Mouse (Mus musculus) midbrain, embryonic 15.5 days (tissue): ENCODE data around the gene Cstf3. TPM values are rescaled to one million over a fixed set of nuclear protein-coding genes. Genes with fewer than 3 reads are reported as not detected.
A peak's percentile ranks its signal among the peaks of the same experiment; 100 is the strongest.

Experiments
- ATAC-seq: fragments of 200-750 bp; cut with Nextera tagmentation; replicated peaks from 2 replicates; pipeline ENCODE4 v1.8.0; 2017; ENCODE audit warnings: moderate TSS enrichment
- H3K27ac ChIP-seq: fragments of 300-500 bp; sonication (generic); 2 replicates; pipeline ENCODE4 v1.5.1; 2015; ENCODE audit warnings: mild to moderate bottlenecking, inconsistent platforms
- H3K27me3 ChIP-seq: fragments of 300-500 bp; sonication (generic); replicated peaks from 2 replicates; pipeline ENCODE4 v1.6.1; 2015; ENCODE audit warnings: inconsistent platforms
- H3K36me3 ChIP-seq: fragments of 300-500 bp; sonication (generic); replicated peaks from 2 replicates; pipeline ENCODE4 v1.6.1; 2015; ENCODE audit warnings: inconsistent platforms
- H3K4me1 ChIP-seq: fragments of 300-500 bp; sonication (generic); 2 replicates; pipeline ENCODE4 v1.6.1; 2015; ENCODE audit warnings: inconsistent platforms
- H3K4me2 ChIP-seq: fragments of 300-500 bp; sonication (generic); 2 replicates; pipeline ENCODE4 v1.6.1; 2015; ENCODE audit warnings: inconsistent platforms, mild to moderate bottlenecking, moderate library complexity
- H3K4me3 ChIP-seq: fragments of 300-500 bp; sonication (generic); 2 replicates; pipeline ENCODE4 v1.5.1; 2015; ENCODE audit warnings: mild to moderate bottlenecking, inconsistent platforms
- H3K9ac ChIP-seq: fragments of 300-500 bp; sonication (generic); 2 replicates; pipeline ENCODE4 v1.6.1; 2015; ENCODE audit warnings: mild to moderate bottlenecking, inconsistent platforms
- H3K9me3 ChIP-seq: fragments of 300-500 bp; sonication (generic); 2 replicates; pipeline ENCODE4 v1.6.1; 2016; ENCODE audit warnings: inconsistent platforms
- WGBS: fragments of 180-500 bp; shearing (Covaris S2); methylation state at CpG from one replicate; pipeline ENCODE4 v1.1.7; 2015; ENCODE audit warnings: mixed read lengths; 5-methylcytosine and 5-hydroxymethylcytosine counted together
- polyA plus RNA-seq: library from polyadenylated mRNA; unstranded; fragments of >200 nt; fragmentation: Nextera tagmentation; extraction: Ambion mirVana; gene quantifications from 2 replicates; pipeline ENCODE4 v1.2.1, GENCODE M21; 2015

The Cstf3 gene
- polyA plus RNA-seq, 1 experiment from 2014 or later, result 98.0 TPM

GRCm38 (mm10) chr2:104615985-104616711, 25.8 kb downstream of the Cstf3 start:
- Histone ChIP-seq H3K4me3 (no peak overlapping the region), H3K27me3 (no peaks in the 10 kb centered on the region), H3K9me3 (no peaks in the 10 kb centered on the region), H3K9ac (no peak overlapping the region), H3K27ac (no peak overlapping the region), H3K4me1 (no peaks in the 10 kb centered on the region), H3K36me3 (no peaks in the 10 kb centered on the region), H3K4me2 (no peak overlapping the region)
- WGBS, result 97% methylated on average over 4 of the region's 4 CpGs
- ATAC-seq, result no peak

DNA sequence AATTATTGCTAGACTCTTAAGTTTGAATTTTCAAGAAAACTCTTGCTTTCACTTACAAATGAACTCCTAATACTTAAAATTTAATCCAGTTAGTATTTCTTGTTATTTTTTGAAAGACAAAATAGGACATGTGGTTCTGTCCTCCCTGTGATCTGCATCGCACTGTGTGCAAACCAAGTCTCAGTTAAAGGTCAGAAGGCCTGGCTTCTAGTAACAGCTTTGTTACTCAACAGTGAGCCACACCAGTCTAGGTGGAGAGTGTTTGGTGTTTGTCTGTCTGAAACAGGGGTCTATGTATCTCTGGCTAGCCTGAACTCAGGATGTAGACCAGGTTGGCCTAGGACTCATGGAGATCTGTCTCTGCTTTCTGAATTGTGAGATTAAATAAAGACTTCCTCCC, 68.3 kb downstream of the Cstf3 start:
- no peaks in the 10 kb centered on the region for H3K4me1 ChIP-seq
- H3K27ac ChIP-seq, result no peak overlapping the region
- H3K9ac ChIP-seq, result no peak overlapping the region
- H3K27me3 ChIP-seq, result no peaks in the 10 kb centered on the region
- WGBS, result 96% methylated on average over 1 of the region's 1 CpGs
- H3K4me2 ChIP-seq, result no peak overlapping the region
- H3K9me3 ChIP-seq, result no peaks in the 10 kb centered on the region
- peaks cover 39% of the 10 kb centered on the region for H3K36me3 ChIP-seq
- ATAC-seq, result no peak
- no peak overlapping the region for H3K4me3 ChIP-seq

- Histone ChIP-seq H3K9ac (no peak overlapping the region), H3K9me3 (no peaks in the 10 kb centered on the region), H3K27ac (no peak overlapping the region), H3K4me2 (no peak overlapping the region), H3K4me1 (no peaks in the 10 kb centered on the region), H3K27me3 (no peaks in the 10 kb centered on the region), H3K36me3 (peaks cover 39% of the 10 kb centered on the region), H3K4me3 (no peak overlapping the region)
- ATAC-seq, result no peak
- 91% methylated on average over 8 of the region's 8 CpGs for WGBS
Observed at GRCm38 (mm10) chr2:104663372-104664100, 73.2 kb downstream of the Cstf3 start.

GRCm38 (mm10) chr2:104669122-104669804, 78.9 kb downstream of the Cstf3 start:
- Histone ChIP-seq H3K36me3 (peaks cover 16% of the 10 kb centered on the region), H3K4me1 (no peaks in the 10 kb centered on the region), H3K9me3 (no peaks in the 10 kb centered on the region), H3K27me3 (no peaks in the 10 kb centered on the region), H3K4me2 (no peak overlapping the region), H3K4me3 (no peak overlapping the region), H3K27ac (no peak overlapping the region), H3K9ac (no peak overlapping the region)
- ATAC-seq, result no peak
- 85% methylated on average over 6 of the region's 6 CpGs for WGBS

DNA sequence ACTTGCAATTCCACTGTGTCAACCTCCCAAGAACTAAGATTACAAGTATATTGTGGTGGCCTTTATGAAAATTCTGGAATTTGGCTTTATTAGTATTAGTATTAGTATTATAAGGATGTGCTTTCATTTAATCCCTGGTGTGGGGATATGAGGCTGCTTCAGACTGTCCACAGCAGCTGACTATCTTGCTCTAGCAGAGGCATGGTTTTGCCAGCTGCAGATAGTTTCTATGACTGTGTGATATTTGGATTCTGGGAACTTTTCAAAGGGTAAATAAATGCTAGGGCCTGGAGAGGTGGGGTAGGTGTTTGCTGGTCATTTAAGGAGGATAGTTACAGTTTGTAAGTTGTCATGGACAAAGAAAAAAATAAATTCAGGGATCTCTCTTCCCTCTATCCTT, 81.4 kb downstream of the Cstf3 start:
- Histone ChIP-seq H3K36me3 (no peaks in the 10 kb centered on the region), H3K9ac (no peak overlapping the region), H3K4me1 (no peaks in the 10 kb centered on the region), H3K27me3 (no peaks in the 10 kb centered on the region), H3K4me3 (no peak overlapping the region), H3K9me3 (no peaks in the 10 kb centered on the region), H3K27ac (no peak overlapping the region), H3K4me2 (no peak overlapping the region)
- no peak for ATAC-seq

DNA sequence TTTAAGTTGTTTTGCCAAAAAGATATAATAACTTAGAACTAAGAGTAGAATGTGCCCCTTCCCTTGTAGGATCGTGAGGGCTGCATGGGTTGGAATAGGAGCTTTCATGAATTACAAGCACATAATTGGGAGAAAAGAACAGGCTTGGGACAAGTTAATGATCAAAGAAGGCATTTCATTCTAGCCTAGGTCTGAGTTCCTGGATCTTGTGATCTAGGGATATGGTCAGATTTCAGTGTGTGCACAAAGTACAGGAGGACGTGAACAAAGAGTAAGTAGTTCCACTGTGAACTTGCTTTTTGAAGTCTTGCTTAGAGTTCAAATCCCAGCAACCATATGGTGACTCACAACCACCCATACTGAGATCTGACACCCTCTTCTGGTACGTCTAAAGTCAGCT, 87.0 kb downstream of the Cstf3 start:
- no peak overlapping the region for H3K27ac ChIP-seq
- no peaks in the 10 kb centered on the region for H3K27me3 ChIP-seq
- H3K9me3 ChIP-seq, result no peaks in the 10 kb centered on the region
- H3K4me2 ChIP-seq, result no peak overlapping the region
- no peak for ATAC-seq
- H3K36me3 ChIP-seq, result peaks cover 26% of the 10 kb centered on the region; the same call in 1 of the 2 replicates
- H3K4me1 ChIP-seq, result no peaks in the 10 kb centered on the region
- H3K4me3 ChIP-seq, result no peak overlapping the region
- H3K9ac ChIP-seq, result no peak overlapping the region
- 85% methylated on average over 3 of the region's 3 CpGs for WGBS

DNA sequence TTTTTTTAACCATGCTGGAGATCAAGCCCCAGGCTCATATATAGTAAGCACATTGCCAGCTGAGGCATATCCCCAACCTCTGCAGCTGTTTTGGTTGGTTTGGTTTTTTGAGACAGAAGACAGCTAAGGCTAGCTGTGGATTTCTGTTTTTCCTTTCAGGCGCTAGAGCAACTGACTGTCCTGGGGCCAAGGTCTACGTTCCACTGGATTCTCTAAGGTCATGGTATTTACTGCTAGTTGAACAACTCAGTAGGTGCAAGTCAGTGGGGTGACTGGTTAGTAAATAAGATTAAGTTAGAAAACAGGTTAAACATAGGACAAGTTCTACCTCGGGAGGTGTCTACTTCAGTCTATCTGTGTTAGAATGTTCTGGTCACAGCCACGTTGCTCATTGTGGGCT, 94.4 kb downstream of the Cstf3 start:
- Histone ChIP-seq H3K9ac (no peak overlapping the region), H3K36me3 (peaks cover 31% of the 10 kb centered on the region), H3K4me2 (no peak overlapping the region), H3K4me3 (no peak overlapping the region), H3K27me3 (no peaks in the 10 kb centered on the region), H3K9me3 (no peaks in the 10 kb centered on the region), H3K4me1 (no peaks in the 10 kb centered on the region), H3K27ac (no peak overlapping the region)
- no peak for ATAC-seq
- WGBS, result 95% methylated on average over 4 of the region's 4 CpGs

GRCm38 (mm10) chr2:104685418-104685817, 95.1 kb downstream of the Cstf3 start:
- Histone ChIP-seq H3K36me3 (peaks cover 29% of the 10 kb centered on the region), H3K27me3 (no peaks in the 10 kb centered on the region), H3K9ac (no peak overlapping the region)

GRCm38 (mm10) chr2:104687261-104687660, 96.9 kb downstream of the Cstf3 start:
- no peak overlapping the region for H3K9ac ChIP-seq
- H3K27ac ChIP-seq, result no peak overlapping the region
- no peak for ATAC-seq
- no peaks in the 10 kb centered on the region for H3K9me3 ChIP-seq
- 79% methylated on average over 3 of the region's 3 CpGs for WGBS
- H3K27me3 ChIP-seq, result no peaks in the 10 kb centered on the region
- no peak overlapping the region for H3K4me3 ChIP-seq
- H3K4me2 ChIP-seq, result no peak overlapping the region
- H3K36me3 ChIP-seq, result peaks cover 19% of the 10 kb centered on the region
- H3K4me1 ChIP-seq, result no peaks in the 10 kb centered on the region

More at GRCm38 (mm10) chr2:104685418-104685817, 95.1 kb downstream of the Cstf3 start:
- H3K4me3 ChIP-seq, result no peak overlapping the region
- H3K9me3 ChIP-seq, result no peaks in the 10 kb centered on the region
- H3K4me2 ChIP-seq, result no peak overlapping the region
- peak; percentile 95 for ATAC-seq
- no peaks in the 10 kb centered on the region for H3K4me1 ChIP-seq
- no peak overlapping the region for H3K27ac ChIP-seq
- WGBS, result 10% methylated on average over 13 of the region's 13 CpGs

- Histone ChIP-seq H3K4me2 (no peak overlapping the region), H3K4me1 (no peaks in the 10 kb centered on the region), H3K9ac (no peak overlapping the region), H3K27me3 (no peaks in the 10 kb centered on the region), H3K9me3 (no peaks in the 10 kb centered on the region), H3K27ac (no peak overlapping the region), H3K4me3 (no peak overlapping the region), H3K36me3 (peaks cover 17% of the 10 kb centered on the region)
- 86% methylated on average over 3 of the region's 3 CpGs for WGBS
- ATAC-seq, result no peak
Observed at GRCm38 (mm10) chr2:104688321-104688720, 98.0 kb downstream of the Cstf3 start.

GRCm38 (mm10) chr2:104688724-104689123, 98.4 kb downstream of the Cstf3 start:
- H3K4me1 ChIP-seq, result no peaks in the 10 kb centered on the region
- ATAC-seq, result no peak
- H3K4me2 ChIP-seq, result no peak overlapping the region
- 81% methylated on average over 8 of the region's 8 CpGs for WGBS
- no peaks in the 10 kb centered on the region for H3K27me3 ChIP-seq
- no peak overlapping the region for H3K27ac ChIP-seq
- H3K4me3 ChIP-seq, result no peak overlapping the region
- H3K9ac ChIP-seq, result no peak overlapping the region
- peaks cover 13% of the 10 kb centered on the region for H3K36me3 ChIP-seq
- H3K9me3 ChIP-seq, result no peaks in the 10 kb centered on the region

GRCm38 (mm10) chr2:104690720-104691119, 100.4 kb downstream of the Cstf3 start:
- no peak overlapping the region for H3K4me3 ChIP-seq
- peaks cover 6% of the 10 kb centered on the region; the same call in 1 of the 2 replicates for H3K36me3 ChIP-seq
- WGBS, result 83% methylated on average over 4 of the region's 4 CpGs
- H3K27ac ChIP-seq, result no peak overlapping the region
- no peaks in the 10 kb centered on the region for H3K27me3 ChIP-seq
- H3K4me1 ChIP-seq, result no peaks in the 10 kb centered on the region
- no peak overlapping the region for H3K9ac ChIP-seq
- no peaks in the 10 kb centered on the region for H3K9me3 ChIP-seq
- ATAC-seq, result no peak
- H3K4me2 ChIP-seq, result no peak overlapping the region
